Mouse (Mus musculus): Measurements from ENCODE around the gene Zfp318. TPM values are rescaled to one million over a fixed set of nuclear protein-coding genes. Genes with fewer than 3 reads are reported as not detected.
A peak's percentile ranks its signal among the peaks of the same experiment; 100 is the strongest.

Zfp318 gene
- polyA plus RNA-seq (2015; fragmentation: Nextera tagmentation; extraction: Ambion mirVana) = 5.8 and 6.3 TPM in 2 replicates

DNA sequence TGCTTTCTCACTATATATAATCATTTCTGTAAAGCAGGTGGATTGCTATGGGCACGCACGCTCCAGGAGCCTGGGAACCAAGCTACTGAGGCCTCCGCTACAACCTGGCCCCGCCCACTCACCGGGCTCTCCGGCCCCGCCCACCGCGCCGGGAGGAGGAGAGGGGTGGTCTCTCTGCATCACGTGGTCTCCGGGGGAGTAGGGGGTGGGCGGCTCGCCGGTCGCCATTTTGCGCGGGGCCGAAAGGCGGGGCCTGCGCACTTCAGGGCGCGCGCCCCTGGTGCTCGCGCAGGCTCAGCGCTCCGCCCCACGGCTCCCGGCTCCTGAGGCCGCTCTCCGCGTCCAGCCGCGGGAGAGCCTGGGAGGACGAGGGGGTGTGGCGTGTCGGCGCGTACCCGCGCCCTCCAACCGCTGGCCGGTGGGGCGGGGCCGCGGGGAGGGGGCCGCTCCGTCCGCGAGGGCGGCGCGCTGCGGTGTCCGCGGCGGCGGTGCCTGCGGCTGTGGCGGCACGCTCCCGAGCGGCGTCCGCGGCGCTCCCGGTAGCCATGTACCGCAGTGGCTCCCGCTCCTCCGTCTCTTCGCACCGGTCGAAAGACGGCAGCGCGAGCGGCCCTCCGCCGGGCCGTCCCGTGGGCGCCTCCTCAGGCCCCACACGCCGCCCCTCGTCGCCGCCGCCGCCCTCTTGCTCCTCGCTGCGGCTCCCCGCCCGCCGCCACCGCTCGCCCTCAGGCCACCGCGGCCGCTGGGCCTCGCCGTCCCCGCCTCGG is at the start of gene Zfp318:
Zfp318 (plus strand) TSS at position 438 of the 767 bp plus-strand sequence.
- Histone ChIP-seq H3K9me3 (ENCODE audit: low read length) (no peaks in the 10 kb centered on the region), H3K9ac (replicated peaks; ENCODE audit: low read depth) (peak within 1 kb of the TSS; percentile 74), H3K4me2 (replicated peaks; ENCODE audit: low read depth, low read length) (peak within 1 kb of the TSS; percentile 97), H3K4me1 (ENCODE audit: insufficient read depth, low read depth, low read length) (peaks cover 4% of the 10 kb centered on the region; the same call in 1 of the 2 replicates), H3K4me3 (ENCODE audit: low read depth, low read length) (peak within 1 kb of the TSS; percentile 88), H3K27ac (ENCODE audit: low read length) (peak within 1 kb of the TSS; percentile 86), H3K27me3 (replicated peaks; ENCODE audit: insufficient read depth, low read length) (no peaks in the 10 kb centered on the region), H3K36me3 (ENCODE audit: insufficient read depth, low read length) (no peaks in the 10 kb centered on the region; the same call in 1 of the 2 replicates)
- DNase-seq (ENCODE audit: low spot score) = peak; percentile 98
- TF ChIP-seq CTCF (IDR thresholded peaks at IDR 0.05) (no peak), EP300 (IDR thresholded peaks at IDR 0.05) (no peak)
- 1% methylated on average over 29 of the region's 105 CpGs for WGBS
- peak; percentile 99 for ATAC-seq

DNA sequence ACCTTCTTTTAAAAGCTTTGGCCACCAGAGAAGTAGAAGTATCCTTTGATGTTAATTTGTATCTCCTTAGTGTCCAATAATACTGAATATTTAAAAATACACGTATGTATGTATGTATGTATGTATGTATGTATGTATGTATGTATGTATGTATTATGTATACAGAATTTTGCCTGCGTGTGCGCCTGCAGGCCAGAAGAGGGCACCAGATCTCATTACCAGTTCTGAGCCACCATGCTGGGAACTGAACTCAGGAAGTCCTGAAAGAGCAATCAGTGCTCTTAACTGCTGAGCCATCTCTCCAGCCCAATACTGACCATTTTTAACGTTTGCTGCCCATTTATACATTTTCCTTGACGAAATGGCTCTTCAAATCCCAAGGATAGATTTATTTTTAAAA is 47.1 kb upstream of the Zfp318 start:
- WGBS = 21% methylated on average over 5 of the region's 5 CpGs
- TF ChIP-seq EP300 (IDR thresholded peaks at IDR 0.05) (no peak), CTCF (IDR thresholded peaks at IDR 0.05) (peak; percentile 59)
- DNase-seq (ENCODE audit: low spot score) (no peak), ATAC-seq (no peak)
- Histone ChIP-seq H3K4me3 (ENCODE audit: low read depth, low read length) (no peak overlapping the region), H3K36me3 (ENCODE audit: insufficient read depth, low read length) (no peaks in the 10 kb centered on the region), H3K4me2 (replicated peaks; ENCODE audit: low read depth, low read length) (no peak overlapping the region), H3K9me3 (ENCODE audit: low read length) (no peaks in the 10 kb centered on the region), H3K27ac (ENCODE audit: low read length) (no peak overlapping the region), H3K9ac (replicated peaks; ENCODE audit: low read depth) (no peak overlapping the region), H3K4me1 (ENCODE audit: insufficient read depth, low read depth, low read length) (no peaks in the 10 kb centered on the region), H3K27me3 (replicated peaks; ENCODE audit: insufficient read depth, low read length) (no peaks in the 10 kb centered on the region)

DNA sequence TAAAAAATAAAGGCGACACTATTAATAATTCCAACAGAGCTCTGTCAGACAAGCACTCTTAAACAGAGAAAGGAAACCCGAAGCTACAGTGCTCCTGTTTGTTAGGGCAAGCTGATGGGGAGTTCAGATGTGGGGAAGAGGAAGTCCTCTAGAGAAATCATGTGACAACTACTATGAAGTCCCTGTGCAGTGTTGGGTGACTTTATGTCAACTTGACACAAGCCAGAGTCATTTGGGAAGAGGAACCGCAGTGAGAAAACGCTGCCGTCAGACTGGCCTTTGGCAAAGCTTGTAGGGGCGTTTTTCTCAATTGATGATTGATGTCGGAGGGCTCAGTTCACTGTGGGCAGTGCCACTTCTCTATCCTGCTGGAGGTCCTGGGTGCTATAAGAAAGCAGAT is 42.3 kb upstream of the Zfp318 start:
- DNase-seq (ENCODE audit: low spot score) = no peak
- no peak for TF ChIP-seq CTCF (IDR thresholded peaks at IDR 0.05)
- no peak for TF ChIP-seq EP300 (IDR thresholded peaks at IDR 0.05)

DNA sequence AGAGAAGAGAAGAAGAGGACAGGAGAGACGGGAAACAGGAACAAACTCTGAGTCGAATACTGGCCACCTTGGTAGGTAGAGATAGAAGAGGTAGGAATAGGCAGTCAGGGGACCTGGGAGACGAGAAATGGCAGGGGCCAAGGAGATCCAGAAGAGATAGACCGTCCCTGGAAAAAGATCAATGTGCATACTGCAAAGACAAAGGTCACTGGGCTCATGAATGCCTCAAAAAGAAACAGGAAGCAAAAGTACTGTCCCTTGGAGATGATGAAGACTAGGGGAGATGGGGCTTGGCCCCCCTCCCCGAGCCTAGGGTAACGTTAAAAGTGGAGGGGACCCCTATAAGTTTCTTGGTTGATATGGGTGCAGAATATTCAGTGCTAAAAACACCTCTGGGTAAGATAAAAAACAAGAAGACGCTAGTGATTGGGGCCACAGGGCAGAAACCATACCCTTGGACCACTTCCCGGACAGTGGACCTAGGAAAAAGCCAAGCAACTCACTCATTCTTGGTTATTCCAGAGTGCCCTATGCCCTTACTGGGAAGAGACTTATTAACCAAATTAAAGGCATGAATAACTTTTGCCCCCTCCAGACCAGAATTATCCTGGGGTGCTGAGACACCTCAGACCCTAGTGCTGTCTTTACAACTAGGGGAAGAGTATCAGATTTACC is 32.4 kb upstream of the Zfp318 start:
- Histone ChIP-seq H3K4me3 (ENCODE audit: low read depth, low read length) (no peak overlapping the region), H3K4me1 (ENCODE audit: insufficient read depth, low read depth, low read length) (no peaks in the 10 kb centered on the region), H3K27me3 (replicated peaks; ENCODE audit: insufficient read depth, low read length) (no peaks in the 10 kb centered on the region), H3K36me3 (ENCODE audit: insufficient read depth, low read length) (no peaks in the 10 kb centered on the region), H3K9me3 (ENCODE audit: low read length) (no peaks in the 10 kb centered on the region), H3K4me2 (replicated peaks; ENCODE audit: low read depth, low read length) (no peak overlapping the region), H3K27ac (ENCODE audit: low read length) (no peak overlapping the region), H3K9ac (replicated peaks; ENCODE audit: low read depth) (no peak overlapping the region)
- DNase-seq (ENCODE audit: low spot score) (no peak), ATAC-seq (no peak)
- 78% methylated on average over 8 of the region's 8 CpGs for WGBS
- no peak for TF ChIP-seq EP300 (IDR thresholded peaks at IDR 0.05)
- TF ChIP-seq CTCF (IDR thresholded peaks at IDR 0.05) = no peak

More for the DNA sequence above, 42.3 kb upstream of the Zfp318 start:
- H3K27ac ChIP-seq (ENCODE audit: low read length) = no peak overlapping the region
- no peak overlapping the region for H3K4me3 ChIP-seq (ENCODE audit: low read depth, low read length)
- no peaks in the 10 kb centered on the region; the same call in 1 of the 2 replicates for H3K9me3 ChIP-seq (ENCODE audit: low read length)
- no peaks in the 10 kb centered on the region for H3K27me3 ChIP-seq (replicated peaks; ENCODE audit: insufficient read depth, low read length)
- no peaks in the 10 kb centered on the region for H3K4me1 ChIP-seq (ENCODE audit: insufficient read depth, low read depth, low read length)
- 64% methylated on average over 7 of the region's 7 CpGs for WGBS
- no peak for ATAC-seq
- no peak overlapping the region for H3K9ac ChIP-seq (replicated peaks; ENCODE audit: low read depth)
- no peak overlapping the region for H3K4me2 ChIP-seq (replicated peaks; ENCODE audit: low read depth, low read length)
- H3K36me3 ChIP-seq (ENCODE audit: insufficient read depth, low read length) = no peaks in the 10 kb centered on the region

DNA sequence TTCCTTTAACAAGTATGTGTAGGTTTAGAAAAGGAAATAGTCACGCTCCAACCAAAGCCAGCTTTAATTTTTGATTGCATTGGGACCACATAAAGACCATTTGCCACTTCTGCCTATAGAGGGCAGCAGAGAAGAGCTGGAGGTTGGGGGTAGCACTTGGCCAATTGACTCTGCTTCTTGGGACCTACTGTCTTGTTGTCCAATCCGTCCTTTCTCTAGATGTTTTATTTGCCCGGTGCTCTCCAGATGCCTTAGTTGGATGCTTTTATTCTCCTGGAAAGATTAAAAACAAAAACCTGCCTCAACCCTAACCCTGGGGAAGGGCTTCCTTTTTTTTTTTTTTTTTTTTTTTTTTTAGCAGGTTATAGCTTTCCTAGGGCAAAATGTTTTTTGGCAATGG is 11.7 kb upstream of the Zfp318 start:
- Histone ChIP-seq H3K9me3 (ENCODE audit: low read length) (no peaks in the 10 kb centered on the region), H3K4me1 (ENCODE audit: insufficient read depth, low read depth, low read length) (no peaks in the 10 kb centered on the region), H3K4me2 (replicated peaks; ENCODE audit: low read depth, low read length) (no peak overlapping the region), H3K4me3 (ENCODE audit: low read depth, low read length) (no peak overlapping the region), H3K27me3 (replicated peaks; ENCODE audit: insufficient read depth, low read length) (no peaks in the 10 kb centered on the region), H3K27ac (ENCODE audit: low read length) (no peak overlapping the region), H3K9ac (replicated peaks; ENCODE audit: low read depth) (no peak overlapping the region), H3K36me3 (ENCODE audit: insufficient read depth, low read length) (no peaks in the 10 kb centered on the region)
- ATAC-seq = no peak
- DNase-seq (ENCODE audit: low spot score) = peak; percentile 15
- 66% methylated on average over 3 of the region's 3 CpGs for WGBS
- no peak for TF ChIP-seq EP300 (IDR thresholded peaks at IDR 0.05)
- peak; percentile 69 for TF ChIP-seq CTCF (IDR thresholded peaks at IDR 0.05)

DNA sequence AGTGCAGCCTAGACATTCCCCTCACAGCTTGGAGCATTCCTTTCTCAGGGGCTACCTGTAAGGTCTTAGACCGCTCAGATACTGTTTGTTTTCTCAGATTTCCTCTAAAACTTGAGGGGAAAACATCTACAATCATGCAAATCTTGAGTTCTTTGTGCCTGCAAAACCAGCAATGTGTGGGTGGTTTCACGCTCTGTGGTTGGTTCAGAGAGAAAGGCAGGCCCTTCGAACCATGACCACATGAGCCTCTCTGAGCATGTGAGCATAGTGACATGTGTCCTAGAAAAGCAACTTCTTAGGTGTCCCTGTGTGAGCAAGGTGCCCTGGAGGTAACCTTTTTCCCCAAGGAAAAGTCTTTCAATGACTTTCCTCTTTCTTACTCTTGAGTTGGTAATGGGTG is 5.0 kb upstream of the Zfp318 start:
- Histone ChIP-seq H3K27ac (ENCODE audit: low read length) (no peak overlapping the region), H3K4me1 (ENCODE audit: insufficient read depth, low read depth, low read length) (no peaks in the 10 kb centered on the region), H3K9me3 (ENCODE audit: low read length) (no peaks in the 10 kb centered on the region), H3K27me3 (replicated peaks; ENCODE audit: insufficient read depth, low read length) (no peaks in the 10 kb centered on the region), H3K4me2 (replicated peaks; ENCODE audit: low read depth, low read length) (no peak overlapping the region), H3K4me3 (ENCODE audit: low read depth, low read length) (no peak overlapping the region), H3K9ac (replicated peaks; ENCODE audit: low read depth) (no peak overlapping the region), H3K36me3 (ENCODE audit: insufficient read depth, low read length) (no peaks in the 10 kb centered on the region)
- TF ChIP-seq EP300 (IDR thresholded peaks at IDR 0.05) (no peak), CTCF (IDR thresholded peaks at IDR 0.05) (no peak)
- ATAC-seq (no peak), DNase-seq (ENCODE audit: low spot score) (no peak)
- WGBS = 86% methylated on average over 3 of the region's 3 CpGs

Data from lung, postnatal 0 days (tissue).